Mouse (Mus musculus) bone marrow, adult 2 months (tissue): ENCODE measurements around the gene Pdzrn3. TPM values are rescaled to one million over a fixed set of nuclear protein-coding genes. Genes with fewer than 3 reads are reported as not detected.

Source experiments
- H3K27ac ChIP-seq: fragments of 200-500 bp; 2 replicates; pipeline ENCODE4 v1.5.1; 2012; ENCODE audit warnings: low read depth, mild to moderate bottlenecking, control low read depth, inconsistent platforms, low read length; ENCODE audit not compliant: control insufficient read depth, poor library complexity, insufficient read depth
- H3K4me1 ChIP-seq: fragments of 200-500 bp; 2 replicates; pipeline ENCODE4 v1.6.1; 2011; ENCODE audit warnings: low read length; ENCODE audit not compliant: control insufficient read depth, insufficient read depth
- H3K4me3 ChIP-seq: fragments of 200-500 bp; replicated peaks from 2 replicates; pipeline ENCODE3; 2011; ENCODE audit warnings: mild to moderate bottlenecking, low read depth, low read length, control low read depth; ENCODE audit not compliant: control insufficient read depth
- CTCF ChIP-seq: fragments of 200-500 bp; IDR thresholded peaks from 2 replicates; pipeline ENCODE4 v1.5.1; 2011; ENCODE audit warnings: low read length, control low read depth; ENCODE audit not compliant: control insufficient read depth, insufficient read depth
- POLR2A ChIP-seq: fragments of 200-500 bp; IDR thresholded peaks from 2 replicates; pipeline ENCODE4 v1.6.1; 2011; ENCODE audit warnings: low read depth, mild to moderate bottlenecking, control low read depth, low read length, borderline replicate concordance; ENCODE audit not compliant: control insufficient read depth
- WGBS: fragments of 180-500 bp; shearing (Covaris S2); methylation state at CpG from one replicate; pipeline ENCODE4 v1.1.7; 2018; 5-methylcytosine and 5-hydroxymethylcytosine counted together
- polyA plus RNA-seq: library from polyadenylated mRNA; stranded (reverse); fragments of >200 nt; gene quantifications from 2 replicates; pipeline ENCODE4 v1.2.4, GENCODE M21; 2011; ENCODE audit warnings: low replicate concordance; ENCODE audit not compliant: missing spikeins, insufficient read depth, insufficient read length

The Pdzrn3 gene
- polyA plus RNA-seq, 1 experiment, result 1.8 TPM

- Histone ChIP-seq H3K4me3 (no peak overlapping the region), H3K4me1 (no peaks in the 10 kb centered on the region), H3K27ac (no peak overlapping the region)
- TF ChIP-seq POLR2A, result no peak
- no peak for TF ChIP-seq CTCF
- 36% methylated on average over 10 of the region's 10 CpGs for WGBS
Observed at GRCm38 (mm10) chr6:101376511-101377166, 1.1 kb downstream of the Pdzrn3 start.

- TF ChIP-seq POLR2A (no peak), CTCF (no peak)
- 69% methylated on average over 10 of the region's 10 CpGs for WGBS
- no peaks in the 10 kb centered on the region for H3K4me1 ChIP-seq
- no peak overlapping the region for H3K4me3 ChIP-seq
- H3K27ac ChIP-seq, result no peak overlapping the region
Observed at GRCm38 (mm10) chr6:101376049-101376448, 1.6 kb downstream of the Pdzrn3 start.

GRCm38 (mm10) chr6:101374721-101375120 is 3.0 kb downstream of the Pdzrn3 start:
- WGBS, result 47% methylated on average over 7 of the region's 7 CpGs
- no peaks in the 10 kb centered on the region for H3K4me1 ChIP-seq
- TF ChIP-seq POLR2A (no peak), CTCF (no peak)
- H3K4me3 ChIP-seq, result no peak overlapping the region
- no peak overlapping the region for H3K27ac ChIP-seq

- 79% methylated on average over 1 of the region's 1 CpGs for WGBS
- Histone ChIP-seq H3K4me1 (no peaks in the 10 kb centered on the region), H3K4me3 (no peak overlapping the region), H3K27ac (no peak overlapping the region)
- no peak for TF ChIP-seq POLR2A
- TF ChIP-seq CTCF, result no peak
Observed at GRCm38 (mm10) chr6:101374186-101374585, 3.5 kb downstream of the Pdzrn3 start.

GRCm38 (mm10) chr6:101372982-101373381 is 4.7 kb downstream of the Pdzrn3 start:
- H3K27ac ChIP-seq, result no peak overlapping the region
- no peaks in the 10 kb centered on the region for H3K4me1 ChIP-seq
- H3K4me3 ChIP-seq, result no peak overlapping the region
- TF ChIP-seq CTCF (no peak), POLR2A (no peak)
- 76% methylated on average over 5 of the region's 5 CpGs for WGBS

GRCm38 (mm10) chr6:101366809-101367602 is 10.7 kb downstream of the Pdzrn3 start:
- Histone ChIP-seq H3K4me3 (no peak overlapping the region), H3K27ac (no peak overlapping the region), H3K4me1 (no peaks in the 10 kb centered on the region)
- WGBS, result 66% methylated on average over 9 of the region's 9 CpGs
- TF ChIP-seq POLR2A, result no peak
- no peak for TF ChIP-seq CTCF

- WGBS, result 79% methylated on average over 6 of the region's 6 CpGs
- no peak for TF ChIP-seq CTCF
- no peak for TF ChIP-seq POLR2A
- Histone ChIP-seq H3K4me1 (no peaks in the 10 kb centered on the region), H3K4me3 (no peak overlapping the region), H3K27ac (no peak overlapping the region)
Observed at GRCm38 (mm10) chr6:101365795-101366194, 11.9 kb downstream of the Pdzrn3 start.

GRCm38 (mm10) chr6:101363904-101364303 is 13.8 kb downstream of the Pdzrn3 start:
- 79% methylated on average over 5 of the region's 5 CpGs for WGBS
- TF ChIP-seq POLR2A (no peak), CTCF (no peak)

GRCm38 (mm10) chr6:101362728-101363127 is 15.0 kb downstream of the Pdzrn3 start:
- no peaks in the 10 kb centered on the region for H3K4me1 ChIP-seq
- H3K4me3 ChIP-seq, result no peak overlapping the region
- no peak for TF ChIP-seq CTCF
- TF ChIP-seq POLR2A, result no peak
- 65% methylated on average over 5 of the region's 5 CpGs for WGBS
- no peak overlapping the region for H3K27ac ChIP-seq

More at GRCm38 (mm10) chr6:101363904-101364303, 13.8 kb downstream of the Pdzrn3 start:
- Histone ChIP-seq H3K4me3 (no peak overlapping the region), H3K27ac (no peak overlapping the region), H3K4me1 (no peaks in the 10 kb centered on the region)
